Mouse (Mus musculus): Measurements from ENCODE around the gene Xrcc1.

- TF ChIP-seq CTCF (conservative IDR thresholded peaks at IDR 0.05; ENCODE audit: insufficient read depth, insufficient read length, low read depth, low read length) (no peak), POLR2A (IDR thresholded peaks at IDR 0.05; ENCODE audit: low read depth, low read length) (no peak)
Observed at GRCm38 (mm10) chr7:24574224-24574796, 28.2 kb downstream of the Xrcc1 start.

All from kidney, adult 2 months (tissue).